Mouse (Mus musculus): Measurements from ENCODE around the gene Rps16. TPM values are rescaled to one million over a fixed set of nuclear protein-coding genes. Genes with fewer than 3 reads are reported as not detected.

The Rps16 gene
- polyA plus RNA-seq, 1 experiment from 2014 or later, result 988 TPM

- H3K27ac ChIP-seq (replicated peaks; ENCODE audit: low read depth, low read length), result 0 out of 2 replicates have a peak overlapping the region, but pooled peaks have one; percentile 75
- DNase-seq (ENCODE audit: low spot score), result no peak
- 71% methylated on average over 18 of the region's 18 CpGs for WGBS
- H3K9ac ChIP-seq (replicated peaks; ENCODE audit: low read length), result peak overlapping the region; percentile 72
- H3K36me3 ChIP-seq (replicated peaks; ENCODE audit: control insufficient read depth, insufficient read depth, low read depth, low read length), result no peaks in the 10 kb centered on the region
- peaks cover 22% of the 10 kb centered on the region for H3K4me1 ChIP-seq (ENCODE audit: control insufficient read depth, insufficient read depth, low read length)
- no peaks in the 10 kb centered on the region for H3K9me3 ChIP-seq (replicated peaks; ENCODE audit: control insufficient read depth, low read length)
- peak overlapping the region; percentile 95 for H3K4me2 ChIP-seq (ENCODE audit: low read depth, low read length)
- H3K4me3 ChIP-seq (ENCODE audit: low read depth, low read length), result peak overlapping the region; percentile 62
- H3K27me3 ChIP-seq (ENCODE audit: control insufficient read depth, insufficient read depth, low read length), result no peaks in the 10 kb centered on the region
- ATAC-seq (replicated peaks; ENCODE audit: insufficient number of reproducible peaks, low FRiP score, low TSS enrichment, low read depth), result no peak
Observed at GRCm38 (mm10) chr7:28377190-28378065, 27.0 kb downstream of the Rps16 start.

DNA sequence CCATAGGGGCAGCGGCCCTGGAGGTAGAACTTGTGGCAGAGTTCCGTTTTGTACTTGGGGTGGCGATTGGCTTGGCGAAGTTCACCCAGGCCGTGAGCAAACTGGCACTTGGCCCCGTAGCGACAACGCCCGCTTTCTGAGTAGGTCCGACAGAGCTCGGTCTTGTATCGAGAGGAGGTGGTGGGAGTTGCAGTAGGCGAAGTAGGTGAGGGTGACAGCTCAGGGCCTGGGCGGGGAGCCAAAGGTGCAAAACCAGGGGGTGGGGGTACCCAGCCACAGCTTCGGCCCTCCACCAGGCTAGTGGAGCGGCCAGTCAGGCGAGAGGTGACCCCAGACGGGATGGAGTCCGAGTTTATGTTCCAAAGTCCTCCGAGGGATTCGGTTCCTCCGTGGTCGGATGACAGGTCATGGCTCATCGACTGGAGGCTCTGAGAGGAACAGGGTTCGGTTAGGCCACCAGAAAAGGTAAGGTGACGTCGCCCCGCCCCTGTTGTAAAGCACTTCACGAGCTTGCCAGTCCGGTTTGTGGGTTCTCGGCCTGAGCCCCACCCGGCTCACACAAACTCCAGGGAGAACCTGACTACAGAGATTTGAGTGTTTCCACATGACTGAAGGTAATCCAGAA, 27.7 kb downstream of the Rps16 start:
- Histone ChIP-seq H3K36me3 (replicated peaks; ENCODE audit: control insufficient read depth, insufficient read depth, low read depth, low read length) (no peaks in the 10 kb centered on the region), H3K27me3 (ENCODE audit: control insufficient read depth, insufficient read depth, low read length) (no peaks in the 10 kb centered on the region), H3K27ac (replicated peaks; ENCODE audit: low read depth, low read length) (peak overlapping the region; percentile 75), H3K9ac (replicated peaks; ENCODE audit: low read length) (peak overlapping the region; percentile 72), H3K9me3 (replicated peaks; ENCODE audit: control insufficient read depth, low read length) (no peaks in the 10 kb centered on the region), H3K4me1 (ENCODE audit: control insufficient read depth, insufficient read depth, low read length) (peaks cover 25% of the 10 kb centered on the region), H3K4me3 (ENCODE audit: low read depth, low read length) (peak overlapping the region; percentile 62), H3K4me2 (ENCODE audit: low read depth, low read length) (peak overlapping the region; percentile 95)
- no peak for ATAC-seq (replicated peaks; ENCODE audit: insufficient number of reproducible peaks, low FRiP score, low TSS enrichment, low read depth)
- WGBS, result 38% methylated on average over 32 of the region's 32 CpGs
- no peak for DNase-seq (ENCODE audit: low spot score)

DNA sequence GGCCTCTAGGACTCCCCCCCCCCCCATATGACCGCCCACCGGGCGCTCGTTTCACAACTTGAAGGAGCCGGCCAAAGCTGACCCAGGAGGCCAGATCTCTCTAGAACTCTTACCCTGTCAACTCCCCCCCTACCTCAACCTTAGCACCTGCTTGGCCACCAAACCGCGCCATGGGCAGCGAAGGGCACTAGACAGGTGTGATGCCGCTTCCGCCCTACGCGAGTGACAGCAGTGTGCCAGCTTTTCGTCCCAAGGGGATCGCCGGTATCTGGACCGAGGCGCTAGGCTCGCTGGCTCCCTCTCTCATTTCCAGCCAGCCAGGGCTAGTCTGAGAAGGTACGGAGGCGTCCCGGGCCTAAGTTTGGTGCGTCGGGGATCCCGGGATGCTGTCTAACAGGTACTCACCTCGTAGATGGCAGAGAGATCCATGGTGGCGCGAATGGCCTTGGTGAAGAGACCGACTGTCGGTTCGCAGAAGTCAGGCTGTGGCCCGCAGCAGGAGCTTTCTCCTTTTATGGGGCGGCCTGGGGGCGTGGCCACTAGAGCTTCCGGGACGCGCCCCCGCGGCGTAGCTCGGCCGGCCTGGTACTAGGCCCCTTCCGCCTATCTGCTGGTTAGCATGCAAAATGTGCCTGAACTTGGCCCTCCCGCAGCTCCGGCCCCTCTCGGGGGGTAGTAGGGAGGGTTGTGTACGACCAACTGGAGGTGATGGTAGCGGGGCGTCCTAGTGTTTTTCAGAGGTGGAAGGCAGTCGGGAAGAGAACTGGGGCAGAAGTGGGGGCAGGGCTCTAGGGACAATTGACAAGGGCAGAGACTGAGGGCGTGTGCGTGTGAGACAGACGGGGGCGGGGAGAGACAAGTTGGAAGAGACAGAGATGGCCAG, 28.6 kb downstream of the Rps16 start:
- H3K4me2 ChIP-seq (ENCODE audit: low read depth, low read length), result peak overlapping the region; percentile 95
- peak; percentile 91 for DNase-seq (ENCODE audit: low spot score)
- H3K9ac ChIP-seq (replicated peaks; ENCODE audit: low read length), result peak overlapping the region; percentile 72
- no peaks in the 10 kb centered on the region for H3K9me3 ChIP-seq (replicated peaks; ENCODE audit: control insufficient read depth, low read length)
- no peaks in the 10 kb centered on the region for H3K27me3 ChIP-seq (ENCODE audit: control insufficient read depth, insufficient read depth, low read length)
- peak overlapping the region; percentile 75 for H3K27ac ChIP-seq (replicated peaks; ENCODE audit: low read depth, low read length)
- H3K4me3 ChIP-seq (ENCODE audit: low read depth, low read length), result peak overlapping the region; percentile 62
- H3K36me3 ChIP-seq (replicated peaks; ENCODE audit: control insufficient read depth, insufficient read depth, low read depth, low read length), result no peaks in the 10 kb centered on the region
- peaks cover 25% of the 10 kb centered on the region for H3K4me1 ChIP-seq (ENCODE audit: control insufficient read depth, insufficient read depth, low read length)
- ATAC-seq (replicated peaks; ENCODE audit: insufficient number of reproducible peaks, low FRiP score, low TSS enrichment, low read depth), result no peak
- WGBS, result 1% methylated on average over 49 of the region's 53 CpGs

DNA sequence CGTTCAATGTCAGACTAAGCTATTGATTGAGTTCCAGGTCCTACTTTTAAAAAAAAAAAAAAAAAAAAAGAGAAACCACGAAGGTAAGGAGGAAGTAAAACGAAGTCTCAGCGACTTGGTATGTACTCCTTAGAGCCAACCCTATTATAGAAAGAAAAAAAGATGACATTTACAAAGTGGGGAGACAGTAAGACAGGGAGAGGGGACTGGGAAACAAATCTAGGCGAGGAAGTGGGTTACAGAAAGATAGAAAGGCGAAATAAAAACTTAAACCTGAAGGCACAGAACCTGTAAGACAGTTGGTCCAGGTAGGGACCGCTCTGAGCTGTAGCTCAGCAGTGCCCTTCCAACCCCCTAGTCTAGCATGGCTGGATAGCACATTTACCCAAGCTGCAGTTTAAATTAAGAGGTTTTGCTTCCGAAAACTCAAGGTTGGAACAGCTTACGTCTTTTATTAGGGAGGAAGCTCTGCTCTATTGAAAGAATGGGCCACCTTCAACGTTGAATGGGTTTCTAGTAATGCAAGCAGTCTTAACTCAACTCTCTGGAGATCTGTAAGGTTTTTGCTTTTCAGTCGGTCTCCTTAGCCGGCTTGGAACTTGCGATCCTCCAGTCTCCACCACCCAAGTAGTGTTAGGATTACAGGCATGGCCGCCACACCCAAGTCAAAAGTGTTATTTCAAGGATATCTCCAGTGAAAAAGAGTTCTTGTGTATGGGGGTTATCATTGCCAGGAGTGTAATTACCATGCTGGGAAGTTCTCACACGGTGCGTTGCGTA, 30.0 kb downstream of the Rps16 start, which contains the start of gene Zfp36:
Zfp36 (minus strand) TSS at position 17 of the 780 bp plus-strand sequence.
- Histone ChIP-seq H3K4me3 (ENCODE audit: low read depth, low read length) (peak within 1 kb of the TSS; percentile 62), H3K36me3 (replicated peaks; ENCODE audit: control insufficient read depth, insufficient read depth, low read depth, low read length) (no peaks in the 10 kb centered on the region), H3K27me3 (ENCODE audit: control insufficient read depth, insufficient read depth, low read length) (no peaks in the 10 kb centered on the region), H3K9me3 (replicated peaks; ENCODE audit: control insufficient read depth, low read length) (no peaks in the 10 kb centered on the region), H3K4me1 (ENCODE audit: control insufficient read depth, insufficient read depth, low read length) (peaks cover 25% of the 10 kb centered on the region), H3K4me2 (ENCODE audit: low read depth, low read length) (peak within 1 kb of the TSS; percentile 95), H3K27ac (replicated peaks; ENCODE audit: low read depth, low read length) (peak within 1 kb of the TSS; percentile 92), H3K9ac (replicated peaks; ENCODE audit: low read length) (peak within 1 kb of the TSS; percentile 74)
- DNase-seq (ENCODE audit: low spot score) (no peak), ATAC-seq (replicated peaks; ENCODE audit: insufficient number of reproducible peaks, low FRiP score, low TSS enrichment, low read depth) (no peak)
- 47% methylated on average over 17 of the region's 17 CpGs for WGBS

DNA sequence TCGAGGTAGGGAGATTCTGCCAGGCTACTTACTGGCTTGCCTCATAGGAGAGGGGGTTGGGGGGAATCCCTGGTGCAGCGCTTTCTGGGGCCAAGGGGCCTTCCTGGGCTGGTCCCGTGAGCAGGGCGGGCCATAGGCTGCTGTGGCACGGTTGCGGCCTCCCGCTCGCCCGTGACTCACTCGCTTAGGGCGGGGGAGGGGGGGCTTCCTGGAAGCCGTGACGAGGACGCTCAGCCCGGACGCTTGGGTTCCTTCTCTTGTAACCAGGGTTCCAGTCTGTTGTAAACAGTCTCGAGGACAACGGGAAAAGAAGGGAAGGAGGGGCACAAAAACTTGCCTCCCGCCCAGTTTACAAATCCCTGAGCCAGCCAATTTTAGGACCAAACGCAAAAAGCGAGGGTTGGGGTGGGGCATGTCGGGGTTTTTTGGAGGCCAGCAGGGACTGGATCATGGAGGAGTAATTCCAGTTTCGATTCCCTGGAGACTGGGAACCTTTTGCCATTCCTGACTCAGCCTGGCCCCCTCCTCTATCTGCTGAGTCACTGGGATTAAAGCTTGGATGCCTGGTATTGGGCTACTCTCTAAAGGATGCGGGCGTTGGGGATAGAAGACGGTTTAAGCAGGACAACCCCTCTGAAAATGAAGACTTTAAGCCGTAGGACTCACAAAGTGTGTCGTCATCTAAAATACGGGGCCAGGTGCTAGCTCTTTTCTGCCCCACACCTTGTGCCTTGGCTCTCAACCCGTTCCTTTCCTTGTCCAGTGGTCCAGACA, 30.8 kb downstream of the Rps16 start:
- H3K9me3 ChIP-seq (replicated peaks; ENCODE audit: control insufficient read depth, low read length), result no peaks in the 10 kb centered on the region
- 4% methylated on average over 30 of the region's 30 CpGs for WGBS
- H3K4me3 ChIP-seq (ENCODE audit: low read depth, low read length), result peak overlapping the region; percentile 27
- peaks cover 25% of the 10 kb centered on the region for H3K4me1 ChIP-seq (ENCODE audit: control insufficient read depth, insufficient read depth, low read length)
- H3K4me2 ChIP-seq (ENCODE audit: low read depth, low read length), result peak overlapping the region; percentile 60
- peak; percentile 56 for DNase-seq (ENCODE audit: low spot score)
- H3K36me3 ChIP-seq (replicated peaks; ENCODE audit: control insufficient read depth, insufficient read depth, low read depth, low read length), result no peaks in the 10 kb centered on the region
- peak overlapping the region; percentile 92 for H3K27ac ChIP-seq (replicated peaks; ENCODE audit: low read depth, low read length)
- peak overlapping the region; percentile 74 for H3K9ac ChIP-seq (replicated peaks; ENCODE audit: low read length)
- no peaks in the 10 kb centered on the region for H3K27me3 ChIP-seq (ENCODE audit: control insufficient read depth, insufficient read depth, low read length)
- no peak for ATAC-seq (replicated peaks; ENCODE audit: insufficient number of reproducible peaks, low FRiP score, low TSS enrichment, low read depth)

- H3K9ac ChIP-seq (replicated peaks; ENCODE audit: low read length), result peak overlapping the region; percentile 74
- H3K9me3 ChIP-seq (replicated peaks; ENCODE audit: control insufficient read depth, low read length), result no peaks in the 10 kb centered on the region
- peak overlapping the region; percentile 27 for H3K4me3 ChIP-seq (ENCODE audit: low read depth, low read length)
- H3K27me3 ChIP-seq (ENCODE audit: control insufficient read depth, insufficient read depth, low read length), result no peaks in the 10 kb centered on the region
- H3K27ac ChIP-seq (replicated peaks; ENCODE audit: low read depth, low read length), result peak overlapping the region; percentile 92
- DNase-seq (ENCODE audit: low spot score), result peak; percentile 88
- peak; percentile 44 for ATAC-seq (replicated peaks; ENCODE audit: insufficient number of reproducible peaks, low FRiP score, low TSS enrichment, low read depth)
- 2% methylated on average over 18 of the region's 20 CpGs for WGBS
- H3K36me3 ChIP-seq (replicated peaks; ENCODE audit: control insufficient read depth, insufficient read depth, low read depth, low read length), result no peaks in the 10 kb centered on the region
- peak overlapping the region; percentile 60 for H3K4me2 ChIP-seq (ENCODE audit: low read depth, low read length)
- peaks cover 25% of the 10 kb centered on the region for H3K4me1 ChIP-seq (ENCODE audit: control insufficient read depth, insufficient read depth, low read length)
Observed at GRCm38 (mm10) chr7:28381938-28382337, 31.5 kb downstream of the Rps16 start.

Measured in embryonic facial prominence, embryonic 11.5 days (tissue).